ENCODE assay signal across 9 mouse cellular contexts in the genomic region with DNA sequence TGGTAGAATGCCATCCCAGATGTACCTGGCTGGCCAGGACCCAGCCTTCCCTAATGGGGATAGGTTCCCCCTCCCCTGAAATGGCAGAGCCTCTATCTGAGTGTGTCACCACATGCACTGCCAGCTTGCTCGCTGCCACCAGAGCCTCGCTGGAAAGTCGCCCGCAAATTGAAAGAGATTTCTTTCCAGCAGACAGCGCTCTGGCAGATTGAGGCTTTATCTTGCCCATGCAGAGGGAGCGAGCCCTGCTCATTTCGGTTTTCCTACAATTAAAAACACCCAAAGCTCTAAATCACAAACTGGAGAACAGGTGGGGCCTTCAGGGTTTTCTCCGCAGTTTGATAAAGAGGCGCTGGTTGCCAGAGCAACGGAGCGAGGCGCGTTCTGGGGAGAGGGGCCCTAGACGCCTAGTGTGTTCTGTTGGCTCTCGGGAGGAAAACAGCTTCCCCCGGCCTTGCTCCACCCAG. TPM values are rescaled to one million over a fixed set of nuclear protein-coding genes. Genes with fewer than 3 reads are reported as not detected.
DNase-seq lines count a peak whose midpoint lies in the region; ATAC-seq and TF ChIP-seq lines count a peak whose summit lies in the region.
"Had no signal": no experiment of that assay in that cellular context is flagged by ENCODE, and none has a peak within 500 bp of the region (broad histone marks: within the 10 kb centered on the region; RNA-seq: fewer than 3 reads in every experiment).

No protein-coding gene starts in this region.

- peak overlapping the region; percentile 17 for H3K4me3 ChIP-seq in gastrocnemius, adult 2 months
- H3K4me3 ChIP-seq: embryonic facial prominence, embryonic 12.5 days had no signal

- no peak for TF ChIP-seq CTCF in gastrocnemius, adult 2 months (IDR thresholded peaks at IDR 0.05)

- peak overlapping the region; percentile 56 for H3K27ac ChIP-seq in gastrocnemius, adult 2 months
- H3K27ac ChIP-seq: embryonic facial prominence, embryonic 12.5 days had no signal

- intact Hi-C loops in gastrocnemius, adult 2 months (cut with DNase I), result no loop called here
- intact Hi-C loops in gastrocnemius, postnatal 36 days (cut with DNase I), result no loop called here

- ATAC-seq in granulocyte monocyte progenitor cell, adult 5-6 weeks (replicated peaks; ENCODE audit: poor library complexity, severe bottlenecking), result no peak

- DNase-seq in gastrocnemius, adult 2 months, result peak; percentile 68
- DNase-seq in gastrocnemius, postnatal 36 days, result no peak
- DNase-seq in brain, adult 2 months (ENCODE audit: low read depth, low spot score), result peak; percentile 90
- peak; percentile 60 to 71 for DNase-seq in frontal cortex, postnatal 10 days (ENCODE audit: low spot score in 2 of 2)
- peak; percentile 30 to 57 for DNase-seq in left cerebral cortex, adult 8-10 months (ENCODE audit: low spot score in 2 of 2)
- DNase-seq in ovary, postnatal 14 days (ENCODE audit: low spot score), result no peak
- DNase-seq in spleen, postnatal 10 days (ENCODE audit: low spot score in 2 of 2), result no peak

RNA-seq across cellular contexts. Expression of gene Fbxl18, which starts 37.4 kb away (rescaled TPM):
- total RNA-seq in gastrocnemius, adult 2 months (2021), result 1 to 10 TPM; 5.8 to 6.2 TPM
- total RNA-seq in gastrocnemius, postnatal 36 days (2021), result 1 to 10 TPM; 5.7 to 6.0 TPM
- 10 to 100 TPM; 28.8 to 30.9 (median 29.6) TPM for total RNA-seq in left cerebral cortex, adult 8-10 months (2022)
- 4.0 and 4.1 TPM in 2 replicates for total RNA-seq in granulocyte monocyte progenitor cell, adult 5-6 weeks (2014; fragmentation: Nextera tagmentation)
- total RNA-seq in granulocyte monocyte progenitor cell, adult 5-6 weeks (2017), result 1.7 and 2.4 TPM in 2 replicates

RNA-seq across cellular contexts. Expression of gene Tnrc18, which starts 40.3 kb away (rescaled TPM):
- 10 to 100 TPM; 31.5 to 32.0 TPM for total RNA-seq in gastrocnemius, adult 2 months (2021)
- total RNA-seq in gastrocnemius, postnatal 36 days (2021), result 10 to 100 TPM; 27.1 to 27.6 TPM
- 100 to 1,000 TPM; 112 to 134 (median 116) TPM for total RNA-seq in left cerebral cortex, adult 8-10 months (2022)
- total RNA-seq in granulocyte monocyte progenitor cell, adult 5-6 weeks (2014; fragmentation: Nextera tagmentation), result 50.4 and 50.6 TPM in 2 replicates
- 9.0 and 13.8 TPM in 2 replicates for total RNA-seq in granulocyte monocyte progenitor cell, adult 5-6 weeks (2017)

RNA-seq across cellular contexts. Expression of gene Actb, which starts 48.8 kb away (rescaled TPM):
- 100 to 1,000 TPM; 365 to 571 TPM for total RNA-seq in gastrocnemius, adult 2 months (2021)
- total RNA-seq in gastrocnemius, postnatal 36 days (2021), result 100 to 1,000 TPM; 427 to 440 TPM
- 1,000 to 10,000 TPM; 2,552 to 2,721 (median 2,651) TPM for total RNA-seq in left cerebral cortex, adult 8-10 months (2022)
- total RNA-seq in granulocyte monocyte progenitor cell, adult 5-6 weeks (2014; fragmentation: Nextera tagmentation), result 2,571 and 3,677 TPM in 2 replicates
- total RNA-seq in granulocyte monocyte progenitor cell, adult 5-6 weeks (2017), result 2,475 and 4,369 TPM in 2 replicates

Comparison
In these comparisons a context has a peak if more than half of its experiments do, and no peak if none do; other contexts are left out.
1. DNase-seq: peak in gastrocnemius, adult 2 months (single experiment), brain, adult 2 months (single experiment), frontal cortex, postnatal 10 days (2 of 2) and left cerebral cortex, adult 8-10 months (2 of 2); none in gastrocnemius, postnatal 36 days (0 of 2), ovary, postnatal 14 days (single experiment) and spleen, postnatal 10 days (0 of 2).
2. RNA of gene Fbxl18, which starts 37.4 kb away (total RNA-seq): 28.8 to 30.9 TPM in left cerebral cortex, adult 8-10 months; 5.8 to 6.2 TPM in gastrocnemius, adult 2 months, 5.7 to 6.0 TPM in gastrocnemius, postnatal 36 days and 1.7 to 4.1 TPM in granulocyte monocyte progenitor cell, adult 5-6 weeks; every median in the first group is over 4 times any median in the second.
3. RNA of gene Actb, which starts 48.8 kb away (total RNA-seq): 2,475 to 4,369 TPM in granulocyte monocyte progenitor cell, adult 5-6 weeks and 2,552 to 2,721 TPM in left cerebral cortex, adult 8-10 months; 365 to 571 TPM in gastrocnemius, adult 2 months and 427 to 440 TPM in gastrocnemius, postnatal 36 days; every median in the first group is over 4 times any median in the second.